Mouse (Mus musculus): ENCODE results near the gene Col6a3. TPM values are rescaled to one million over a fixed set of nuclear protein-coding genes. Genes with fewer than 3 reads are reported as not detected.
A peak's percentile ranks its signal among the peaks of the same experiment; 100 is the strongest.

Col6a3 gene
- polyA plus RNA-seq, 1 experiment from 2014 or later = 56.9 TPM

DNA sequence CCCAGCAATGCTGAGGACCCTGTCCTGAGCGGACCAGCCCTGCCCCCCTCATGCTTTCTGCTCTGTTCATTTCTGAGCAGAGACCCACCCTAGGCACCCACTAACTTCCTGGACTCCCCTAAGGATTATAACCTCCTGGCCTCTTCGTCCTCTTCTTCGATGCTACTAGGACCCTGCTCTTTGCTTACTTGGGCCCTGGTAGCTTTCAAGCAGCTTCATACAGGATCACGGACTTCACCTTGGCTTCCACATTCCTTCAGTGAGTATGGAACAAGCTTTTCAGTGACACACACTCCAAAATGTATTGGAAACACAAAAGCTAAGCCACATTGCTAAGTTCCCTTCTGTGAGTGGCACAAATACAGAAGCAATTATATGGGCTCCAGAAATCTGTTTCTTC, 52.8 kb downstream of the Col6a3 start:
- Histone ChIP-seq H3K4me3 (ENCODE audit: low read depth, low read length) (no peak overlapping the region), H3K4me1 (replicated peaks; ENCODE audit: control insufficient read depth, insufficient read depth) (no peaks in the 10 kb centered on the region), H3K27me3 (ENCODE audit: control insufficient read depth, insufficient read depth, low read length) (no peaks in the 10 kb centered on the region), H3K27ac (replicated peaks) (no peak overlapping the region), H3K36me3 (ENCODE audit: control insufficient read depth, insufficient read depth, low read length) (peaks cover 18% of the 10 kb centered on the region), H3K9me3 (ENCODE audit: control insufficient read depth, low read length) (no peaks in the 10 kb centered on the region), H3K4me2 (replicated peaks; ENCODE audit: low read depth) (no peak overlapping the region), H3K9ac (ENCODE audit: low read length) (no peak overlapping the region)
- 88% methylated on average over 4 of the region's 4 CpGs for WGBS
- TF ChIP-seq EP300 (optimal IDR thresholded peaks at IDR 0.05) (no peak), CTCF (IDR thresholded peaks at IDR 0.05; ENCODE audit: low read depth) (no peak)
- DNase-seq (ENCODE audit: low spot score) = no peak
- no peak for ATAC-seq (ENCODE audit: low FRiP score, low TSS enrichment)

DNA sequence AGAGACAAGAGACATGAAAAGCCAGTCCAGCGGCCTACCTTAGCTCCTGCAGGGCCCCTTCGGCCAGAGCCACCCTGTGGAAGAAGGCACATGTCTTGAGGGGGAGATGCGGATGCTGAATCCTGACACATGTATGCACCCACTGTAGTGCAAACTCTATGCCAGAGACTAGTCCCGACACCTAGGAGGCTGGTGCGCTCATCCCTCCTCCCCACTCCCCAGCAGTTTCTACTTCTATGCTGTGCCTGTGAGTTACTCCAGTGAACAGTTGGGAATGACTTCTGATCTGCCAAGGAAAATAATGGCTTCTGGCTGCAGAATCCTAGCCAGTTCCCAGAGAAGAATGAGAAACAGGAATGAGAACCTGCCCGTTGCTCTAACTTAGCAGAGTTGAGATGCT, 54.3 kb downstream of the Col6a3 start:
- Histone ChIP-seq H3K4me3 (ENCODE audit: low read depth, low read length) (no peak overlapping the region), H3K9me3 (ENCODE audit: control insufficient read depth, low read length) (no peaks in the 10 kb centered on the region), H3K9ac (ENCODE audit: low read length) (no peak overlapping the region), H3K27ac (replicated peaks) (no peak overlapping the region), H3K4me1 (replicated peaks; ENCODE audit: control insufficient read depth, insufficient read depth) (no peaks in the 10 kb centered on the region), H3K36me3 (ENCODE audit: control insufficient read depth, insufficient read depth, low read length) (peaks cover 22% of the 10 kb centered on the region), H3K27me3 (ENCODE audit: control insufficient read depth, insufficient read depth, low read length) (no peaks in the 10 kb centered on the region), H3K4me2 (replicated peaks; ENCODE audit: low read depth) (no peak overlapping the region)
- ATAC-seq (ENCODE audit: low FRiP score, low TSS enrichment) (no peak), DNase-seq (ENCODE audit: low spot score) (no peak)
- TF ChIP-seq EP300 (optimal IDR thresholded peaks at IDR 0.05) = no peak
- no peak for TF ChIP-seq CTCF (IDR thresholded peaks at IDR 0.05; ENCODE audit: low read depth)
- 77% methylated on average over 6 of the region's 6 CpGs for WGBS

DNA sequence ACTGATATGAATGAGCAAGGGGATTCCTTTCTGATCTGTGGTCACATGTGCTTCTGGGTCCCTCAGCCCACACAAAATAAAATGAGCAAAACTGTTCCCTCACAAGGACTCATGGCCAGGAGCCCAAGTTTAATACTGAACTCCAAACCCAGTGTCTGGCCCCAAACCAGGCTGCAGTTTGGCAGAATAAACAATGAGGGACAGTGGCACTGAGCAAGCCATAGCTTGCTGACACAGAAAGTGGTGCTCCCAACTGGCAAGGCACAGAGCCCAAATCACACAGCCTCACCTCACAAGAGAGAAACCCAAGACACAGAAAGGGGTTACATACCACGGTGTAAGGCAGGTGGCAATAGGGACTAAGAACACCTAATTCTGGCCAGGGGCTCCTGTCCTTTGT, 63.3 kb downstream of the Col6a3 start:
- Histone ChIP-seq H3K9ac (ENCODE audit: low read length) (no peak overlapping the region), H3K27me3 (ENCODE audit: control insufficient read depth, insufficient read depth, low read length) (no peaks in the 10 kb centered on the region), H3K4me1 (replicated peaks; ENCODE audit: control insufficient read depth, insufficient read depth) (0 out of 2 replicates have a peak, but pooled peaks cover under 1% of the 10 kb centered on the region), H3K4me3 (ENCODE audit: low read depth, low read length) (no peak overlapping the region), H3K4me2 (replicated peaks; ENCODE audit: low read depth) (no peak overlapping the region), H3K36me3 (ENCODE audit: control insufficient read depth, insufficient read depth, low read length) (peaks cover 6% of the 10 kb centered on the region), H3K27ac (replicated peaks) (no peak overlapping the region), H3K9me3 (ENCODE audit: control insufficient read depth, low read length) (no peaks in the 10 kb centered on the region)
- TF ChIP-seq EP300 (optimal IDR thresholded peaks at IDR 0.05) (no peak), CTCF (IDR thresholded peaks at IDR 0.05; ENCODE audit: low read depth) (no peak)
- no peak for ATAC-seq (ENCODE audit: low FRiP score, low TSS enrichment)
- DNase-seq (ENCODE audit: low spot score) = no peak
- 60% methylated on average over 1 of the region's 1 CpGs for WGBS

DNA sequence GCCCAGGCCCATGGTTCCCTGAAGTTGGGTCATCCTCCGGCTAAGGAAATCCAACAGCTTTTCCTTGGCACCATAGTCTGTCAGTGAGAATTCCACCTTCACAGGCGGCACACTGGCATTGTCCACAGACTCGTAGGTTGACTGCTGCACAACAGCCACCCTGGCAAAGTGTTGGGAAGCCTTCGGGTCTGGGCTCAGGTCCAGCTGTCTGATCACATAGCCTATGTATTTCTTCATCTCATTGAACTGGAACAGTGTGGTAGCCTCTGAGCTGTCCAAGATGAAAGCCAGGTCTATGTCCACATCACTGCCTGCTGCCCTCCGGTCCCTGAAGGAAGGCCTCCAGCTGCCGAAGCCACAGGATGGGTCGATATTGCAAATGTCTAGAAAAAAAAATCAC, 64.7 kb downstream of the Col6a3 start:
- H3K27ac ChIP-seq (replicated peaks) = no peak overlapping the region
- 0 out of 2 replicates have a peak, but pooled peaks cover 3% of the 10 kb centered on the region for H3K4me1 ChIP-seq (replicated peaks; ENCODE audit: control insufficient read depth, insufficient read depth)
- no peaks in the 10 kb centered on the region for H3K27me3 ChIP-seq (ENCODE audit: control insufficient read depth, insufficient read depth, low read length)
- no peak overlapping the region for H3K4me3 ChIP-seq (ENCODE audit: low read depth, low read length)
- H3K9me3 ChIP-seq (ENCODE audit: control insufficient read depth, low read length) = no peaks in the 10 kb centered on the region
- no peak overlapping the region for H3K9ac ChIP-seq (ENCODE audit: low read length)
- ATAC-seq (ENCODE audit: low FRiP score, low TSS enrichment) = no peak
- H3K36me3 ChIP-seq (ENCODE audit: control insufficient read depth, insufficient read depth, low read length) = no peaks in the 10 kb centered on the region; the same call in 1 of the 2 replicates
- H3K4me2 ChIP-seq (replicated peaks; ENCODE audit: low read depth) = no peak overlapping the region
- no peak for TF ChIP-seq EP300 (optimal IDR thresholded peaks at IDR 0.05)
- no peak for TF ChIP-seq CTCF (IDR thresholded peaks at IDR 0.05; ENCODE audit: low read depth)
- no peak for DNase-seq (ENCODE audit: low spot score)
- WGBS = 79% methylated on average over 7 of the region's 7 CpGs

DNA sequence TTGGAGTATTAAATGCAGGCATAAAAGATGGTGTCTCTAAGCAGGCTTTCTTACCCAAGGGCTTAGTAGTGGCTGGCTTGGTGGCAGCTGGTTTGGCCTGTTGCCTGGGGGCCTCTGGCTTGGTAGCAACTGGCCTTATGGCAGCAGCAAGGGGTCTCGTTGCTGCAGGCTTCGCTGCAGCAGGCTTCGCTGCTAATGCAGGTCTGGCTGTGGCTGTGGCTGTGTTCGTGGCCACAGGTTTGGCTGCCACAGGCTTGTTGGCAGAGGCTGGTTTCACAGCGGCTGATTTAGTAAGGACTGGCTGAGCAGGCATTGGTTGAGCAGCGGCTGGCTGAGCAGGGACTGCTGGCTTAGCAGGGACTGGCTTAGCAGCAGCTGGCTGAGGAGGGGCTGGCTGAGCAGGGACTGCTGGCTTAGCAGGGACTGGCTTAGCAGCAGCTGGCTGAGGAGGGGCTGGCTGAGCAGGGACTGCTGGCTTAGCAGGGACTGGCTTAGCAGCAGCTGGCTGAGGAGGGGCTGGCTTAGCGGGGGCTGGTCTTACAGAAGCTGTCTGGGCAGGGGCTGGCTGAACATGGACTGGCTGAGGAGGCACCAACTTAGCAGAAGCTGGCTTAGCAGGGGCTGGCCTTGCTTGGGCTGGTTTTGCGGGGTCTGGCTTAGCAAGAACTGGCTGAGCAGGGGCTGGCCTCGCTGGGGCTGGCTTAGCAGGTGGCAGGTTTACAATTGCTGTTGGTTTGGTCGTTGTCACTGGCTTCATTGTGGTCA, 68.1 kb downstream of the Col6a3 start:
- peak; percentile 87 for ATAC-seq (ENCODE audit: low FRiP score, low TSS enrichment)
- 17% methylated on average over 10 of the region's 10 CpGs for WGBS
- 0 out of 2 replicates have a peak, but pooled peaks cover 3% of the 10 kb centered on the region for H3K4me1 ChIP-seq (replicated peaks; ENCODE audit: control insufficient read depth, insufficient read depth)
- no peaks in the 10 kb centered on the region for H3K27me3 ChIP-seq (ENCODE audit: control insufficient read depth, insufficient read depth, low read length)
- H3K4me3 ChIP-seq (ENCODE audit: low read depth, low read length) = no peak overlapping the region
- peak overlapping the region; percentile 58; the same call in 1 of the 2 replicates for H3K27ac ChIP-seq (replicated peaks)
- H3K9ac ChIP-seq (ENCODE audit: low read length) = no peak overlapping the region
- peaks cover 3% of the 10 kb centered on the region; the same call in 1 of the 2 replicates for H3K36me3 ChIP-seq (ENCODE audit: control insufficient read depth, insufficient read depth, low read length)
- no peaks in the 10 kb centered on the region for H3K9me3 ChIP-seq (ENCODE audit: control insufficient read depth, low read length)
- H3K4me2 ChIP-seq (replicated peaks; ENCODE audit: low read depth) = no peak overlapping the region
- no peak for TF ChIP-seq EP300 (optimal IDR thresholded peaks at IDR 0.05)
- no peak for TF ChIP-seq CTCF (IDR thresholded peaks at IDR 0.05; ENCODE audit: low read depth)
- DNase-seq (ENCODE audit: low spot score) = no peak

DNA sequence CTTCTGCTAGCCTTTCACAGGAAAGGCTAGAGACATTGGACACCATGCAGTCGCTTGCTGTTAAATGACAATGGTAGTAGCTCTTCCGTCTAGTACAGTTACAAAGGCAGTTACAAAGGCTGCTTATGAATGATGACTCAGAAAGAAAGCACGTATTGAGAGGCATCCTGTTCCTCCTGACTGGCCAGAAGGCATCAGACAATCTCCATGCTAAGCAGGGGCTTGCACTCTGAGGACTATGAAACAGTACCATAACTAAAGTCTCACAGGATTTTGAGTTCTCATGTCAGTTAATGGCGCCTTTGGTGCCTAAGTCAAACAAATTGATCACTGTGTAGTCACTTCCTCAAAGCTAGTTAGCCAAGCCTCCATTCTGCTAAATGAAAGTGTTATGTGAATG, 72.6 kb downstream of the Col6a3 start:
- no peak for DNase-seq (ENCODE audit: low spot score)
- Histone ChIP-seq H3K4me3 (ENCODE audit: low read depth, low read length) (no peak overlapping the region), H3K4me2 (replicated peaks; ENCODE audit: low read depth) (no peak overlapping the region), H3K9me3 (ENCODE audit: control insufficient read depth, low read length) (no peaks in the 10 kb centered on the region), H3K36me3 (ENCODE audit: control insufficient read depth, insufficient read depth, low read length) (peaks cover 3% of the 10 kb centered on the region; the same call in 1 of the 2 replicates), H3K9ac (ENCODE audit: low read length) (no peak overlapping the region), H3K27me3 (ENCODE audit: control insufficient read depth, insufficient read depth, low read length) (no peaks in the 10 kb centered on the region), H3K27ac (replicated peaks) (no peak overlapping the region), H3K4me1 (replicated peaks; ENCODE audit: control insufficient read depth, insufficient read depth) (peaks cover 6% of the 10 kb centered on the region; the same call in 1 of the 2 replicates)
- WGBS = 54% methylated on average over 4 of the region's 4 CpGs
- ATAC-seq (ENCODE audit: low FRiP score, low TSS enrichment) = no peak
- TF ChIP-seq EP300 (optimal IDR thresholded peaks at IDR 0.05) = no peak
- no peak for TF ChIP-seq CTCF (IDR thresholded peaks at IDR 0.05; ENCODE audit: low read depth)
